In genomic region chr2:147194711-147195615, GRCm38 (mm10) we compare ENCODE assay signal across 8 mouse cellular contexts. TPM values are rescaled to one million over a fixed set of nuclear protein-coding genes. Genes with fewer than 3 reads are reported as not detected.
DNase-seq lines count a peak whose midpoint lies in the region; ATAC-seq and TF ChIP-seq lines count a peak whose summit lies in the region.

No protein-coding gene starts in this region.

- no peak overlapping the region for H3K27ac ChIP-seq in thymus, adult 2 months (ENCODE audit: control insufficient read depth, insufficient read depth, low read length)
- no peak overlapping the region for H3K27ac ChIP-seq in liver, embryonic 13.5 days

- no peak overlapping the region for H3K4me3 ChIP-seq in thymus, adult 2 months (ENCODE audit: control insufficient read depth, insufficient read depth, low read length)
- H3K4me3 ChIP-seq in liver, embryonic 13.5 days (replicated peaks) = peak overlapping the region; percentile 32; the same call in 1 of the 2 replicates

- H3K36me3 ChIP-seq in thymus, adult 2 months (ENCODE audit: control insufficient read depth, insufficient read depth, low read length) = no peaks in the 10 kb centered on the region
- no peaks in the 10 kb centered on the region for H3K36me3 ChIP-seq in liver, embryonic 13.5 days

- peaks cover 28% of the 10 kb centered on the region for H3K27me3 ChIP-seq in thymus, adult 2 months (ENCODE audit: control insufficient read depth, insufficient read depth, low read length)
- peaks cover 85% of the 10 kb centered on the region for H3K27me3 ChIP-seq in liver, embryonic 13.5 days

- no peak for ATAC-seq in liver, embryonic 13.5 days (ENCODE audit: low read depth)
- ATAC-seq in megakaryocyte-erythroid progenitor cell, adult 5-6 weeks (replicated peaks; ENCODE audit: low FRiP score, low TSS enrichment, poor library complexity, severe bottlenecking) = no peak

- peak overlapping the region; percentile 36 for H3K4me2 ChIP-seq in liver, embryonic 13.5 days

- no peak for TF ChIP-seq CTCF in thymus, adult 2 months (IDR thresholded peaks at IDR 0.05; ENCODE audit: borderline replicate concordance, control insufficient read depth, extremely low read depth, insufficient read depth, low read length, poor library complexity)

- H3K9me3 ChIP-seq in liver, embryonic 13.5 days (replicated peaks) = no peaks in the 10 kb centered on the region

- H3K4me1 ChIP-seq in thymus, adult 2 months (replicated peaks; ENCODE audit: control insufficient read depth, insufficient read depth, low read length) = no peaks in the 10 kb centered on the region
- H3K4me1 ChIP-seq in liver, embryonic 13.5 days (replicated peaks) = 0 out of 2 replicates have a peak, but pooled peaks cover 8% of the 10 kb centered on the region

- 3% methylated on average over 71 of the region's 71 CpGs for WGBS in thymus, adult 2 months
- 2% methylated on average over 71 of the region's 71 CpGs for WGBS in liver, embryonic 13.5 days (ENCODE audit: insufficient replicate concordance)

- no peak for TF ChIP-seq POLR2A in thymus, adult 2 months (IDR thresholded peaks at IDR 0.05; ENCODE audit: control insufficient read depth, extremely low read depth, insufficient read depth, low read length, poor library complexity)

- H3K9ac ChIP-seq in liver, embryonic 13.5 days = no peak overlapping the region

- DNase-seq in adrenal gland, postnatal 25 days = peak; percentile 11
- no peak for DNase-seq in adrenal gland, adult 2 months
- peak; percentile 23 for DNase-seq in thymus, postnatal 4 days
- no peak for DNase-seq in thymus, adult 2 months
- DNase-seq in liver, embryonic 13.5 days = no peak
- DNase-seq in urinary bladder, postnatal 14 days (ENCODE audit: low spot score) = no peak
- no peak for DNase-seq in testis, postnatal 10 days (ENCODE audit: low spot score)

RNA-seq across cellular contexts. Expression of gene Nkx2-2, which starts 0.9 kb away (rescaled TPM):
- not detected in 2 replicates for total RNA-seq in adrenal gland, postnatal 25 days (2021)
- not detected for total RNA-seq in adrenal gland, adult 2 months (2021)
- not detected in 2 replicates for polyA plus RNA-seq in adrenal gland, adult 2 months (2012; rRNA removed)
- 0.11 TPM in 1 of 2 replicates, not detected in the other for polyA plus RNA-seq in thymus, adult 2 months (2012; rRNA removed)
- polyA plus RNA-seq in liver, embryonic 13.5 days (2015; fragmentation: Nextera tagmentation; extraction: Ambion mirVana) = not detected in 2 replicates
- not detected in 2 replicates for total RNA-seq in megakaryocyte-erythroid progenitor cell, adult 5-6 weeks (2014; fragmentation: Nextera tagmentation)
- total RNA-seq in megakaryocyte-erythroid progenitor cell, adult 5-6 weeks (2017) = not detected in 2 replicates

Comparison
In these comparisons a context has a peak if more than half of its experiments do, and no peak if none do; other contexts are left out.
1. DNase-seq: peak in adrenal gland, postnatal 25 days (single experiment) and thymus, postnatal 4 days (single experiment); none in adrenal gland, adult 2 months (single experiment), thymus, adult 2 months (single experiment), liver, embryonic 13.5 days (single experiment), urinary bladder, postnatal 14 days (single experiment) and testis, postnatal 10 days (single experiment).